Mouse (Mus musculus) T-helper 2 cell (primary cell): ENCODE measurements around the gene Apela.

Experiments
- in situ Hi-C: fragments of 300-600 bp; cut with MboI, MseI; formaldehyde crosslinking; loops from one replicate; pipeline ENCODE4 v1.15.1; 2025; ENCODE audit warnings: high pct_unique_total_duplicates

Apela gene

DNA sequence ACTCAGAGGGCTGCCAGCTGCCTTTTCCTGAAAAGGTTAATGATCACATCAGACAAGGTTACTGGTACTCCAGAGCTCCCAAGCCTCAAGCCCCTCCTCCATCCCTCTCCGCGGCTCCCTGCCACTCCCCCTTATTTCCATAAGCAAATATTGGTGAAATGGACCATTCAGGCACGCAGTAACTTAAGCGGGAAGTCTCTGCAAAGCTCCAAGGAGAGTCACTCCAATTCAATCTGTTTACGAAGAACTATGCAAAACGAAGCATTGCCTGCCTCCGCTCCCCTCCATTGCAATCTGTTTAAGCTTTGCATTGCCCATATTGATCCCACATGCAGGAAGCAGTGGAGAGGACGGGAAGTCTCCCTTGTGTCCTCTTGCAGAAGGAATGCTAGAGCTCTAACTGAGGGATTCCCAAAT lies at the start of gene Apela:
Gene Apela, minus strand, starts transcription at position 220 of the 417 bp plus-strand sequence.
- in situ Hi-C loops, result no loop called here

DNA sequence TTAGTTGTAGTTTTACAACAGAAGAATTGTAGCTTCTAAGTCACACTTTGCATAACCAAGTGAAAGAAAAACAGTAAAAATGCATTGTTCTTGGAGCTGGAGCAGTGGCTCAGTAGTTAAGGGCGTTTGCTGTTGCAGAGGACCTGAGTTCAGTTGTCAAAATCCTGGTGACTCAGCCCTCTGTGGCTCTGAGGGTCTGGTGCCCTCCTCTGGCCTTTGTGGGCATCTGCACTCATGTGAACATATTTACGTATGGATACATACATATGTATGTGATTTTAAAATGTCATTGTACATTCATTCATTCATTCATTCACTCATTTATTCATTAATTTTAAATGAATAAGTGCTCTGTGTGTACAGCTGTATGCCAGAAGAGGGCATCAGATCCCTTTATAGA lies 48.5 kb upstream of the Apela start:
- in situ Hi-C loops, result no loop called here

DNA sequence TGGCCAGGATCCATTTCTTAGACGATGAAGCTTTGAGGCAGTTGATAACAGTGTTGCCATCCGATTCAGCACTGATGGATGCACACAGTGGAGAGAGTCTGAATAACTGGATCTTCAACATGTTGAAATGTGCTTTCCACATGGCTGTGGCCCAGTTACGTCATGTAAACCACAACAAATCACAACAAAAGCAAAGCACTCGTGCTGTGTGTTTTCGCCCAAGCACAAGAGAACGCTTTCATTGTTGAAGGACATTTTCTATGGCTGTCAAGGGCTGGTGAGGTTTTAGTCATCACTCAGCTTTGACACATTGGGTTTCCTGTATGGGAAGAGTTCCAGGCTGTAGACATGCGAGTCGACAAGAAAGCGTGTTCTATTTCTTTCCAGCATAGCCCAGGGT lies 43.6 kb upstream of the Apela start:
- in situ Hi-C loops, result no loop called here

DNA sequence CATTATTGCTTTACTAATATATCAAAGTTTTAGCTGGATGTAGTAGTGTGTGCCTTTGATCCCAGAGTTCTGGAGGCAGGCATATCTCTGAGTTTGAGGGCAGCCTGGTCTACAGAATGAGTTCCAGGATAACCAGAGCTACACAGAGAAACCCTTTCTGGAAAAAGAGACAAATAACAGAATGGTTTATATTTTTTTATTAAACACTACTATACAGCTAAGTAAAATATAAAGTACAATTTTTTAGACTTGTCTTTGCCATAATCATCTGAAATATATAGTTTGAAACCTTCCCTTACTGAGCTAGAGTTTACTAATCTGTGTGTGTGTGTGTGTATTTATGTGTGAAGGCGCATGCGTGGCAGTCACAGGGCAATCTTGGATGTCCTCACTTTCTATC lies 37.6 kb upstream of the Apela start, which contains the start of gene Gm10663:
Gene Gm10663, plus strand, starts transcription at position 301 of the 400 bp plus-strand sequence.
- in situ Hi-C loops, result no loop called here

DNA sequence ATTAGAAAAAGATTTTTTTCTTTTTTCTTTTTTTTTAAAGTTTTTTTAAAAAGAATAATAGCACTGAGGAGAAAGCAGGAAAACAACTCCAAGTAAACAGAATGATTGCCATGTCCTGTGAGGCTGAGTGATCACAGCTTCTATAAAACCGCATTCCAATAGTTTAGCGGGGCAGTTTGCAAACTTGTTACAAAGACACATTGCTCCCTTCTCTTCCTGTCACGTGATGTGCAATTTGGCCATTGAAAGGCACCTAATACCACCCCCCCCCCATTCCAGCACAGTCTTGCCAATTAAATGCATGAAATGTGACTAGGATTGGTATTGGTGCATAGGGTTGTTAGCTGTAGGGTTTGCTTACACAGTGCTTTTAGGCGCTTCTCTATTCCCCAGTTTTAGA lies 33.9 kb upstream of the Apela start:
- in situ Hi-C loops, result no loop called here

DNA sequence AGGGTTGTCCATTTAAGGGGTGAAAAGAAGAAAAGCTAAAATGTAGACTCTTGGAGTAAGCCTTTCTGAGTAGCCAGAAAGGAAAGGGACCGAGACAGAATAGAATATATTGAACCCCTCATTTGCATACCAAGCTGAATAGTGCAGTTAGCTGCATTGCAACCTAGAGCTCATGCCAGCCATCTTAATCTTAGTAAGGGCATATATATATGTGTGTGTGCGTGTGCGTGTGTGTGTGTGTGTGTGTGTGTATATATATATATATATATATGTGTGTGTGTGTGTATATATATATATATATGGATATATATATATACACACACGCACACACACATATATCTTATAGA lies 31.3 kb upstream of the Apela start:
- in situ Hi-C loops, result no loop called here

DNA sequence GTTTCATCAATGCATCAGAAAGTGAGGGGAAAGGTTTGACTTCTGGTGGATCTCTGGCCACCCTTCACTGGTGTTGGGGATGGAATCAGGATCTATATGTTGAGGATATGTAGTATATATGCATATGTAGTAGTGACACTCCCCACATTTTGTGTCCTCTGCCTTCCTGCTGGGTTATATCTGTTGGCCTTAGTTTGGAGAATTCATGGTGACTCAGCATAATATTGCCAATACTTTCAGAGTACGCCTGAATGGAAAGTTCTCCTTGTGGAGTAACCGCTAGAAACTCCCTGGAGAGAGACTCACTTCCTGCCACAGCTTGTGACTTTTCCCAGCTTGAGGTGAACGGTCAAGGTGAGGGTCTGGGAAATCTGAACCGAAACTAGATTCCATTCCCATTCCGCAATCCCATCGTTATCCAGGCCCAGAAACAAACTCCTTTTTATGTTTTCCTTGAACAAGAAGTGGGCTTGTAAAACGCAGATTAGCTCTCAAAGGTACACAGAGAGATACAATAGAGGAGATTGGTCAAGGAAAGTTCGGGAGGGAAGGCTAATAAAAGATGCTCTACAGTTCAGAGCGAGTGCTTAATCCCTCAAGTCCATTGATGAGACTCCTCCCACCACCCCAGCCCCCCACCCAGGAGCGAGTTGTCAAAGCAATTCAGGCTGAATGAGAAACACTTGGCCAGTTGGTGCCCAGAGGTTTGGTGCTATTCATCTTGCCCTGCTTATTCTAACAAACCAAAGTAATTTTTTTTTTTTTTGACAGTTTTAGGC lies 30.7 kb upstream of the Apela start:
- in situ Hi-C loops, result no loop called here

DNA sequence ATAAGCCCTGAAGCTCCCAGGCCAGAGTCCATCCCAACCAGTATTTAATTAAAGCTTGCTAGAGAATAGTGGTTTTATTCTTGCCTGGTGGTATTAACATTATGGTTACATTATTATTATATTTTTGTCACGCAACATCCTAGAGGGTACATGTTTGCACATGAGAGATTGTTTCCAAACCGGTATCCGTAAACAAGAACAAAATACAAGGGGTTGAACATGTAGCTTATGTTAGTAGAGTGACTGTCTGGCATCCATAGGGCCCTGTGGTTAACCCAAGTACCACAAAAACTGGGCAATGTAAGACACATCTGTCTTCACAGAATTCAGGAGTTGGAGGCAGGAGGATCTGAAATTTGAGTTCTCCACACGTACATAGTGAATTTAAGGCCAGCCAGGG lies 29.9 kb upstream of the Apela start:
- in situ Hi-C loops, result no loop called here

DNA sequence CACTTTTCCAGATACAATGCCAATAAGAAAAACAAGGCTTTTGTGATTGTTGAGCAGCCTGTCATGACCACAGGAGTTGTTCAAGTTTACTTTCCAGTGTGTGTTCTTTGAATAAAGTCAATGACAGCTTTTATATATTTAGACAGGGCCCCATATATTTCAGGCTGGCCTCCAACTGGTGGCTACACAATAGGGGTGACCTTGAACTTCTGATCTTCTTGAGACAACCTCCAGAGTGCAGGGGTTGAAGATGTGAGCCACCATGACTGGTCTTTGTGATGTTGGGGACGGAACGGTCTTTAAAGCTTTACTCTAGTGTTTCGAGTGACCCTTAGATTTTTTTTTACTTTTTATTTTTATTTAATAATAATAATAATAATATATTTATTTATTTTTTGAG lies 28.5 kb upstream of the Apela start:
- in situ Hi-C loops, result no loop called here

DNA sequence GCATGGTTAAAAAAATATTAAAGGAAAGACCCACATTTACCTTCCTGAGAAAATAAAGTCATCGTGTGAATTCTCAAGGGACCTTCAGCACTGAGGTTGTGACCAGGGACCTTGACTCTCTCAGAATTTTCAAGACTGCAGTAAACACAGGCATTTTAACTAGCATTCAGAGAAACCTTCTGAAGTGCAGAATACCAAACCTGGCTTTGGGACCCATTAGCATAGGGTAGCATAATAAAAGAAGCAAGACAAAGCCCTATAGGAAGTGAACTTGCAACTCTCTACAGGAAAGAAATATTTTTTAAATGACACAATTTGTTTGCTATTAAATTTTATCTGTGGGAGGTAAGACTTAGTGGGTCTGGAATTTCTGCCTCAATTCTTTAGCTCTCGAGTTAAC lies 26.9 kb upstream of the Apela start:
- in situ Hi-C loops, result no loop called here

DNA sequence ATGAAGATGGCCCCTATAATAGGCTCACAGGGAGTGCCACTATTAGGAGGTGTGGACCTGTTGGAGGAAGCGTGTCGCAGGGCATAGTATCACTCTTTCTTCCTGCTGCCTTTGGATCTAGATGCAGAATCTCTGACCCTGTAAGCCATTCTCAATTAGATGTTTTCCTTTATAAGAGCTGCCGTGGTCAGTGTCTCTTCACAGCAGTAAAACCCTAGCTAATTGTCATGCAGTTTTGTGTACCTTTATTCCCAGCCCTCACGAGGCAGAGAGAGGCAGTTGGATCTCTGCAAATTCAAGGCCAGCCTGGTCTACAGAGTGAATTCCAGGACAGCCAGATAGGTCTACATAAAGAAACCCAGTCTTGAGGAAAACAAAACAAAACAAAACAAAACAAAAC lies 25.1 kb upstream of the Apela start:
- in situ Hi-C loops, result no loop called here

DNA sequence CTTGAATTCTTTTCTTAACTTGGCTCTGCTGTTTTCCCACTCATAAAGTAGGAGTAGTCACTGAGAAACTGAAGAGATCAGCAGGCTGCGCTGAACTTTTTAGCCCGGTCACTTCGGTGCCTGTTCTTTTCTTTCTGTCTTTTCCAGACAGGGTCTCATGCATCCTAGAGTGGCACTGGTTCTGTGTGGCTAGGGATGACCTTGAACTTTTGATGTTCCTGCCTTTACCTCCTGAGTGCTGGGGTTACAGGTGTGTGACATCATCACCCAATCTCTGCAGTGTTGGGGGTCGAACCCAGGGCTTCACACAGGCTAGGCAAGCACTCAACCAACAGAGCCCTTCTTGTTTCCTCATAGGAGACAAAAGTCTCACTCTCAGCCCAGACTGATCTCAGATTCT lies 19.6 kb upstream of the Apela start:
- in situ Hi-C loops, result no loop called here

DNA sequence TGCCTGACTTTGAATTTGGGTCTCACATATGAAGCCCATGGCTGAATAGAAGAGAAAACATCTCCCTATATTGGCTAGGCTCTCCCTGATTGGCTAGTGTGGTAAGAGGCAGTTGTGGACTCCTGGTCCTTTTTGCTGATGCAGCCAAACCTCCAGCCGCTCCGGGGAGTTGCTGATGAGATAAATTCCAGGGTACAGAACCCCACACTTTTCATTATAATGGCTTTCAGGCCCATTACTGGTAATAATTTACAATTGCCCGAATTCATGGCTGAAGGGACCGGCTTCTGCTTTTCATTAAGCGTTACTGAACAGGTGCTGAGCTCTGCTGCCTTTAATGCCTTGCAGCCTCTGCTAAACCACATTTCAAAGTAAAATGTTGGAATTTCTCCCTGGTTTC lies 16.8 kb upstream of the Apela start:
- in situ Hi-C loops, result no loop called here

DNA sequence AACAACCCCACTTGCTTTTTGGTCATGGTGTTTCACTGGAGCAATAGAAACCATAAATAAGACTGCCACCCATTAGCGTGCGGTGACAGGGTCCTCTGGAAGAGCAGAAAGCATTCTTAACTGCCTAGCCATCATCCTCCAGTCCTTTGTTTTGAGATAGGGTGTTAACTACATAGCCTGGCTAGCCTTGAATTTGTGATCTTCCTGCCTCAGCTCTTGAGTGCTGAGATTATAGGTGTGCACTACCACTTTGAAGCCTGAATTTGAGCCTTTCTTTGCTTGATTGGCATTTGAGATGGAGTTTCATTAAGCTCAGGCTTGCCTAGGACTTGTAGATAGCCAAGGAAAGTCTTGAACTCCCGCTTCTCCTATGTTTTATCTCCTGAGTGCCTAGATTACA lies 16.4 kb upstream of the Apela start:
- in situ Hi-C loops, result no loop called here

DNA sequence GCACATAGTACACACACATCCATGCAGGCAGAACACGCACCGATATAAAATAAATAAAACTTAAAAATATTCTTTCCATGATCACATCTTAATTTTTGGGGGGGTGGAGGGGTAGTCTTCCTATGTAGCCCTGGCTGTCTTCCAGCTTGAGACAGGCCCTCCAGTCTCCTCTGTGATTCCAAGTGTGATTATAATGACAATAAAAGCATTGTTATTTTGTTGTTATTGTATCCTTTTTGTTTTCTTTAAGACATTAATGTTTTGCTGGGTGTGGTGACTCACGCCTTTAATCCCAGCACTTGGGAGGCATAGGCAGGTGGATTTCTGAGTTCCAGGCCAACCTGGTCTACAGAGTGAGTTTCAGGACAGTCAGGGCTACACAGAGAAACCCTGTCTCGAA lies 10.7 kb upstream of the Apela start:
- in situ Hi-C loops, result no loop called here

DNA sequence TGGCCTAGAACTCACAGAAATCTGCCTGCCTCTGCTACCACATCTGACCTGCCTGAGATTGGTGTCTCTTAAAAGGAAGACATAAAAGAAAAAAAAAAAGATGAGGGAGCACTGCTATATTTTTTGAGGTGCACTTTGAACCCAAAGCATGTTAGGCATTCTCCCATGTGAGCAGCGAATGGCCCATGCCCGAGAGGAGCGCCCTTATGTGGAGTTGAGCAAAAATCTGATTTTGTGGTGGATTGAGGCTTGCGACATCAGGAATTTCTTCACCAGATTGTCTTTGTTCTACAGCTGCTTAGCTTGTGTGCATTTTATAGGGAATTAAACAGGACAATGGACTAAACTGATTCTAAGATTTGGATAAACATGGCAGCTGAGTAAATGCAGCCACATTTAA lies 10.1 kb upstream of the Apela start:
- in situ Hi-C loops, result no loop called here

DNA sequence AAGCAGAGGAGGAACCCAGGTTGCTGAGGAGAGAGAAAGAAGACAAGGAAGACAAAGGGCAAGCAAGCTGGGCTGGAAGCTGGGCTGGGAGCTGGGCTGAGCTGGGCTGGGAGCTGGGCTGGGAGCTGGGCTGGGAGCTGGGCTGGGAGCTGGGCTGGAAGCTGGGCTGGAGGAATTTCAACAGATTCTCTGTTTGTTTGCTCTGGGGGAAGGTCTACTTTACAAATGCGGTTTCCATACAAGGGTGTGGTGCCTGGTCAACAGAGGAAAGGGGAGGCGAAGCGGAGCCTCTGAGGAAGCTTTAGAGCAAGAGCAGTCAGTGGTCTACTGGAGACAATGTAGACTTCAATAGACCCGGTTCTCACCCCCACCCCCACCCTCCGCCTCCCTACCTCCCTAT lies 9.4 kb upstream of the Apela start:
- in situ Hi-C loops, result no loop called here

DNA sequence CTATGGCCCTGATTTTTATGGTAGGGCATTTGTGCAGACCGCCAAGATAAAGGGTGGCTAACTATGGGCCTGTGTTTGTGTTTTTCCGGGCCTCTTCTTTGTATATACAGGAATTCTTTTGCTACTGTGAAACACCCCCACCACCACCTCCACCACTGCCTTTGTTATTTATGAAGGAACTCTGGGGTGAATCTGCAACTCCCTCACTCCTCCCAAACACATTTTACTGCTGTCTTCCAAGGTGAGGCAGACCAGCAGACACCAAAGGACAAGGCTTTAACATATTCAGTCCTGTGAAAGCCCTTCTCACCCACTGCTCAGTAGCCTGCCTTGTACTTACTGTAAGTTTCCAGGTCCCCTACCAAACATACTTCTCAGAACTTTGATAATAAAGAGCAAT lies 3.0 kb downstream of the Apela start:
- in situ Hi-C loops, result no loop called here

DNA sequence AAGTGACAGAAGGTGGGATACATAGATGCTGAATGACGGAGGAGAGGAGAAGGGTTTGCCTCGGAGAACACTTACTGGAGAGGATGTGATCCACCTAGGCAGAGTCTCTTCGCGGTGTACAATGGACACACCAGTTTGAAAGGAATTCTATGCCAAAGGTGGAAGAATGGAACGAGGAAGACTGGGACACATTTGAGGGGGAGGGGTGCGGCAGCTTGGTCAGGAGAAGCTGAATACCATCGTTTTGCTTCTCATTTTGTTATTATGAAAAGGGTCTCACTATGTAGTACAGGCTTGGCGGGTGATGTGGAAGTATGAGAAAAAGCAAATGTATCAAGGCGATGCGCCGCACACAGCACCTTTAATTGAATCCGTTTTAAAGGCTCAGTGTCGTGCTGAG lies 4.1 kb downstream of the Apela start:
- in situ Hi-C loops, result no loop called here

DNA sequence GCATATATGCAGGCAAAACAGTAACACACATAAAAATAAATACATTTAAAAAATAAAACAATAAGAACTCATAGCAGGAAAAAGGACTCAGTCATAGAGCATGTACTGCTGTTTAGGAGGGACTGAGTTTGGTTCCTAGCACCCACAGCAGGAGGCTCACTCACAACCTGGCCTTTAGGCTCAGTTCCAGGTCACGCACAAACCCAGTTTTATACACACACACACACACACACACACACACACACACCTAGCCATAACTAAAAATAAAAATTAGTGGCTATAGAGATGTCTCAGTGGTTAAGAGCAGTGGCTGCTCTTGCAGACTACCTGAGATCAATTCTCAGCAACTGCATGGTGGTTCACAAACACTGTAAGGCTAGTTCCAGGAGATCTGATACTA lies 5.0 kb downstream of the Apela start:
- in situ Hi-C loops, result no loop called here

DNA sequence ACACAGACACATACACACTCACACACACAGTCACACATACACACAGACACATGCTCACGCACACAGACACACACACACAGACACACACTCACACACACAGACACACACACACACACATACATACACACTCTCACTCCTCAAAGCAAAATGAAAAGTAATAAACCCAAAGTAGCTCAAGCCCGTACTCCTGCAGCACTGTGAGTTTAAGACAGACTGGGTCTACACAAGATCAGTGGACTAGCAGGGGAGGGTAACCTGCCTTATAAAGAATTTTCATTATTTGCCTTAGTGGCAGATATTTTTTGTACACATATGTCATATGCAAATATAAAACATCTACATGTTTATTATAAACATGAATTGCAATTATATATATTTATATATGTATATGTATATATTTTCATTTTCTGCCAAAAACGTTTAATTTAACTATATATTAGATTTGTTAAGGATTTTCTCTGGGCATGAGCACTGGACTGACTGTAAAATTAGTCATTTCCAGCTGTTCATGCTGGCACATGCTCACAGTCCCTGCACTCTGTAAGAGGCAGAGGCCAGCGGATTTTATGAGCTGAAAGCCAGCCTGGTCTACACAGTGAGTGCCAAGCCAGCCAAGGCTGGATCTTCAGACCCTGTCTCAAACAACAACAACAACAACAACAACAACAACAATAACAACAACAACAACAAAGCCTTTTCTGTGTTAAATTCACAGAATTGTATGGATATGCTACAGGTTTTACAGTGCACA lies 6.2 kb downstream of the Apela start:
- in situ Hi-C loops, result no loop called here

DNA sequence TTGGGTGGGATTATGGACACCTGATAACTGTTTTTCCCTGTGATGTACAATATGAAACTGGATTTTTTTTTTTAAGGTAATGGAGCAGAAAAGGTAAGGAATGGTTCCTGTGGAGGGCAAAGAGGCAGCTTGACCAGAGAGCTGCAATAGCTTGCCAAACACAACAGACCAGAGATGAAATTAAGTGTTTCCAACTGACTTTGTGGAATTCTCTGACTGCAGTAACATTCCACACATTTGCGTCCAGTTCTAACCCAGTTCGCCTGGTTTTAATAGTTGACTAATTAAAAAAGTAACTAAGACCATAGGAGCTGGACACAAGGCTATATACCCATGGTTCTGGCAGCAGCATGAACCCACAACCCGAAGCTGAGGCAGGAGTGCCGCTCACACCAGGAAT lies 7.4 kb downstream of the Apela start:
- in situ Hi-C loops, result no loop called here

DNA sequence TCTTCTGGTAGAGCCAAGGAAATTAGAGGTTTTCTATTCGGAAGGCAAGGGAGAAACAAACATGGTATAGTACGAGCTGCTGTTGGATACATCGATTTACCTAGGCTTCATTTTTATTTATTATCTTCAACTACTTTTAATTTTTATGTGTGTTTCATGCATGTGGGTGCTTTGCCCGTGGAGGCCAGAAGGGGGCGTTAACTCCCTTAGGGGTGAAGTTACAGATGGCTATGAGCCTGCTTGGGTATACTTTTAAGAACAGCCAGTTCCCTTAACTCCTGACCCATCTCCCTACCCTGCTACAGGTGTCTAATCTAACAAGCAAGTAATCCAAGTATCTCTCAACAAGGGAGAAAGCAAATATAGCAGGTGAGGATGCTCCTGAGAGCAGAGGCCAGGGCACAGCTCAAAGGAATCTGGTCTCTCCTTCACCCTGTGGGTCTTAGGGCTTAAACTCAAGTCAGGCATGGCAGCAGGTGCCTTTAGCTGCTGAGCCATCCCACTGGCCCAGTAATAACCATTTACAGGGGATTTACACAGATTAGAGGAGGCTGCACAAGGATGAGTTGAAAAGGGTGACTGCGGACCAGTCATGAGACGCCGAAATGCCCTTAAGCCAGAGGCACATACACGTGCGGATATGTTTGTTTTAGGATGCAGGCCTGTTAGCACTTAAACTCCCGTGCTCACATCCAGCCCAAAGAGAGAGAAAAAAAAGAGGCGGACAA lies 8.0 kb downstream of the Apela start:
- in situ Hi-C loops, result no loop called here
